In the genomic region with DNA sequence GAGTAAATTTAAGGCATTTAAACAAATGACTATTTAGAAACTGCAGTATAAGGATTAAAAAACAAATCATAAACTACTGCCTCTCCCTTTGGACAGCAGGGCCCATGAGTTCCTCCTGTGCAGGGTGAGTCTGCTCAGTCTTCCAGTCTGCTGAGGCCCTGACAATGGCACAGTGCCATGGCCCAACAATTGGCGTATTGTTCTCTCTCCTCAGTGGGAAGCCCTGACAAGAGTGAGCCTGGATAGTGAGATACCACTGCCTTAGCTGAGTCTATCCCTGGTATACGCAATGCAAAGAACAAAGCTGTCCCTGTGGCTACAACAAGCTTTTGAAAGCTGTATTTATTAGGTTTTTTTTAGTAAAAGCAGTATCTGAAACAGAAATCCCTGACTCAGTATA, we compare ENCODE assay signal across 8 mouse cellular contexts.
DNase-seq lines count a peak whose midpoint lies in the region; ATAC-seq and TF ChIP-seq lines count a peak whose summit lies in the region.

No protein-coding gene starts in this region.

- TF ChIP-seq CTCF in lung, embryonic 14.5 days (IDR thresholded peaks at IDR 0.05; ENCODE audit: low read depth) = no peak

- no peaks in the 10 kb centered on the region for H3K27me3 ChIP-seq in forebrain, embryonic 11.5 days (ENCODE audit: control insufficient read depth, insufficient read depth, low read length)
- no peaks in the 10 kb centered on the region for H3K27me3 ChIP-seq in heart, embryonic 13.5 days (replicated peaks)
- no peaks in the 10 kb centered on the region for H3K27me3 ChIP-seq in kidney, embryonic 16.5 days (ENCODE audit: insufficient read depth, low read length)
- no peaks in the 10 kb centered on the region for H3K27me3 ChIP-seq in lung, embryonic 14.5 days (ENCODE audit: insufficient read depth, low read length)

- no peak overlapping the region for H3K9ac ChIP-seq in forebrain, embryonic 11.5 days (ENCODE audit: low read length)
- no peak overlapping the region for H3K9ac ChIP-seq in heart, embryonic 13.5 days
- no peak overlapping the region for H3K9ac ChIP-seq in kidney, embryonic 16.5 days (replicated peaks; ENCODE audit: low read length)
- no peak overlapping the region for H3K9ac ChIP-seq in lung, embryonic 14.5 days

- ATAC-seq in forebrain, embryonic 11.5 days (replicated peaks; ENCODE audit: low FRiP score) = peak; percentile 88
- ATAC-seq in heart, embryonic 13.5 days (ENCODE audit: extremely low read depth, insufficient number of reproducible peaks, low FRiP score, low TSS enrichment) = peak; percentile 71
- peak; percentile 75 for ATAC-seq in kidney, embryonic 16.5 days (ENCODE audit: low FRiP score, low TSS enrichment)
- ATAC-seq in lung, embryonic 14.5 days (ENCODE audit: insufficient read depth) = peak; percentile 91; the same call in 1 of the 2 replicates

- H3K4me2 ChIP-seq in forebrain, embryonic 11.5 days (ENCODE audit: low read depth, low read length, severe bottlenecking) = no peak overlapping the region
- H3K4me2 ChIP-seq in heart, embryonic 13.5 days = no peak overlapping the region
- H3K4me2 ChIP-seq in kidney, embryonic 16.5 days (replicated peaks; ENCODE audit: low read depth, low read length) = no peak overlapping the region
- H3K4me2 ChIP-seq in lung, embryonic 14.5 days = no peak overlapping the region

- H3K4me1 ChIP-seq in forebrain, embryonic 11.5 days (replicated peaks; ENCODE audit: control insufficient read depth, insufficient read depth, low read length) = no peaks in the 10 kb centered on the region
- H3K4me1 ChIP-seq in heart, embryonic 13.5 days = peaks cover 52% of the 10 kb centered on the region
- H3K4me1 ChIP-seq in kidney, embryonic 16.5 days (ENCODE audit: insufficient read depth, low read length) = peaks cover 5% of the 10 kb centered on the region
- H3K4me1 ChIP-seq in lung, embryonic 14.5 days (ENCODE audit: insufficient read depth) = 0 out of 2 replicates have a peak, but pooled peaks cover 2% of the 10 kb centered on the region

- H3K4me3 ChIP-seq in forebrain, embryonic 11.5 days (ENCODE audit: low read depth, low read length) = no peak overlapping the region
- H3K4me3 ChIP-seq in heart, embryonic 13.5 days = no peak overlapping the region
- H3K4me3 ChIP-seq in kidney, embryonic 16.5 days (ENCODE audit: low read length) = no peak overlapping the region
- no peak overlapping the region for H3K4me3 ChIP-seq in lung, embryonic 14.5 days (ENCODE audit: low read depth, low read length)

- no peak overlapping the region for H3K27ac ChIP-seq in forebrain, embryonic 11.5 days (ENCODE audit: low read depth, low read length)
- peak overlapping the region; percentile 73 for H3K27ac ChIP-seq in heart, embryonic 13.5 days (replicated peaks)
- no peak overlapping the region for H3K27ac ChIP-seq in kidney, embryonic 16.5 days (ENCODE audit: low read length)
- 0 out of 2 replicates have a peak overlapping the region, but pooled peaks have one; percentile 33 for H3K27ac ChIP-seq in lung, embryonic 14.5 days (ENCODE audit: low read depth)

- no peaks in the 10 kb centered on the region for H3K36me3 ChIP-seq in forebrain, embryonic 11.5 days (ENCODE audit: control insufficient read depth, insufficient read depth, low read length)
- H3K36me3 ChIP-seq in heart, embryonic 13.5 days = no peaks in the 10 kb centered on the region
- no peaks in the 10 kb centered on the region for H3K36me3 ChIP-seq in kidney, embryonic 16.5 days (ENCODE audit: insufficient read depth, low read length)
- no peaks in the 10 kb centered on the region for H3K36me3 ChIP-seq in lung, embryonic 14.5 days (ENCODE audit: insufficient read depth)

- peak; percentile 70 for DNase-seq in 3134 (ENCODE audit: extremely low read depth, insufficient read length, low spot score)
- peak; percentile 89 for DNase-seq in brain, adult 2 months (ENCODE audit: low read depth, low spot score)
- peak; percentile 66 for DNase-seq in forebrain, embryonic 11.5 days (ENCODE audit: low spot score)
- peak; percentile 79 for DNase-seq in lung, embryonic 14.5 days
- peak; percentile 85 to 89 for DNase-seq in right cerebral cortex, postnatal 10 days (ENCODE audit: low spot score in 2 of 2)
- DNase-seq in thymus, postnatal 25 days = no peak

- no peaks in the 10 kb centered on the region for H3K9me3 ChIP-seq in forebrain, embryonic 11.5 days (ENCODE audit: control insufficient read depth, low read length)
- H3K9me3 ChIP-seq in heart, embryonic 13.5 days = no peaks in the 10 kb centered on the region
- H3K9me3 ChIP-seq in kidney, embryonic 16.5 days (ENCODE audit: low read length) = no peaks in the 10 kb centered on the region
- H3K9me3 ChIP-seq in lung, embryonic 14.5 days (ENCODE audit: low read depth, low read length) = no peaks in the 10 kb centered on the region

- WGBS in forebrain, embryonic 11.5 days = 2% methylated on average over 2 of the region's 2 CpGs
- 9% methylated on average over 2 of the region's 2 CpGs for WGBS in heart, embryonic 13.5 days
- 55% methylated on average over 2 of the region's 2 CpGs for WGBS in kidney, embryonic 16.5 days
- WGBS in lung, embryonic 14.5 days = 44% methylated on average over 2 of the region's 2 CpGs

Comparison
In these comparisons a context has a peak if more than half of its experiments do, and no peak if none do; other contexts are left out.
1. H3K27ac ChIP-seq: peak in heart, embryonic 13.5 days (single experiment) and lung, embryonic 14.5 days (single experiment); none in forebrain, embryonic 11.5 days (single experiment) and kidney, embryonic 16.5 days (single experiment).
2. Peak in every context shown above with its lines, with median percentiles within 50 percentile points of each other: ATAC-seq.